Mouse (Mus musculus) G1E (cell line): ENCODE results near the gene Frem3.

Source experiments
- CTCF ChIP-seq: IDR thresholded peaks from 2 replicates; pipeline ENCODE4 v1.5.1; 2012; ENCODE audit warnings: low read depth, low read length, inconsistent platforms, mixed read lengths
- GATA1 ChIP-seq: IDR thresholded peaks from 2 replicates; pipeline ENCODE4 v1.6.1; 2012; ENCODE audit warnings: borderline replicate concordance, low read length, inconsistent platforms, mixed read lengths
- GATA2 ChIP-seq: IDR thresholded peaks from 2 replicates; pipeline ENCODE4 v1.6.1; 2012; ENCODE audit warnings: low read depth, low read length, inconsistent platforms, borderline replicate concordance
- POLR2AphosphoS5 ChIP-seq: IDR thresholded peaks from 2 replicates; pipeline ENCODE4 v1.6.1; 2012; ENCODE audit warnings: low read depth, low read length, inconsistent platforms; ENCODE audit not compliant: insufficient replicate concordance

DNA sequence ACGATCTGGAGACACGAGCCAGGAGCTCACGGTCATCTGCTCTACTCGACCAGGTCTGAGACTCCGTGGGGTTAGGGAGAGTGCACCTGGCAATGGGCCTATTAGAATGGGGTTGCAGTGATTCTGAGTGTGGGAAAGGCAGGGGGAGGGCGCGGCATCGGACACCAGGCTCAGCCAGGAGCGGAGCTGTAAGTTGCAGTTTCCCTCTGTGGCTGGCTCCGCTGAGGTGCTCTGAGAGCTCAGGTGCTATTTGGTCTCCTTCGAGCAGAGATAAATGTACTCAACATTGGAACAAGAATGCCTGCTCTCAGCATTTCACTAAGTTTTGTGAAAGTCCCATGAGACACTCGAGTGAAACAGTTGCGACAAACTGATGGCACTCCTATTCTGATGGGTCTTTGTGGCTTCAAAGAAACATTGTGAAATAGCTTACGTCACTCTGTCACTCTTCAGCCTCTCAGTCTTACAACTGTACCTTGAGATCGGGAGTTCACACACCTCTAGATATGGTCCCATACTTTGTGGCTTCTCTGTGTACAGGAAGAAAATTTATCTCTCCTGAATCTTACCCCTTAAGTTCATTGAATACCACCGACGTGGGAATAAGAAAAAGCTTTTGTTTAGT is 58.5 kb downstream of the Frem3 start:
- no peak for TF ChIP-seq CTCF
- no peak for TF ChIP-seq POLR2AphosphoS5
- TF ChIP-seq GATA2: no peak
- TF ChIP-seq GATA1: no peak
